17 mouse cellular contexts compared by ENCODE assay signal in the genomic region with DNA sequence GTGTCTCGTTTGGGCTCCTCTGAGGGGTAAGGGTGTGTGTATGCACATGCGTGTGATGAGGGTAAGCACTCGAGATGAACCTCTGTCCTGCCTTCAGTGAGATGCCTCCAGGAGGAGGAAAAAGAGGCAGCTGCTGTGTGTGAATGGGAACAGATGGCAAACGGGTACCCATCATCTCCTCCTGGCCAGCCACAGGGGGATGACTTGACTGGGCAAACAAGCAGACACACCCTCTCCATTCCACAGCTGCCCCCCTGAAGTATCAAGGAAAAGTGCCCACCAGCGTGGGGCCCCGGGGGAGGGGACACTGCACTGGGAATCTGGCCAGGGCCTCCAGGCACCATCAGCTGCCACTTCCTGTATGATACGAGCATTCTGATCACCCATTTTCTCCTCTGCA. TPM values are rescaled to one million over a fixed set of nuclear protein-coding genes. Genes with fewer than 3 reads are reported as not detected.
DNase-seq lines count a peak whose midpoint lies in the region; ATAC-seq lines count a peak whose summit lies in the region.
"Had no signal": no experiment of that assay in that cellular context is flagged by ENCODE, and none has a peak within 500 bp of the region (broad histone marks: within the 10 kb centered on the region; RNA-seq: fewer than 3 reads in every experiment).

No protein-coding gene starts in this region.

- 0 out of 2 replicates have a peak overlapping the region, but pooled peaks have one; percentile 22 for H3K9ac ChIP-seq in heart, embryonic 11.5 days (ENCODE audit: low read depth, low read length)
- no peak overlapping the region for H3K9ac ChIP-seq in lung, embryonic 15.5 days
- H3K9ac ChIP-seq in forebrain, embryonic 15.5 days (replicated peaks) = no peak overlapping the region
- H3K9ac ChIP-seq in hindbrain, embryonic 16.5 days (ENCODE audit: low read depth, low read length) = no peak overlapping the region
- H3K9ac ChIP-seq: limb, embryonic 13.5 days had no signal

- no peaks in the 10 kb centered on the region for H3K27me3 ChIP-seq in heart, embryonic 11.5 days (ENCODE audit: control insufficient read depth, insufficient read depth, low read length)
- no peaks in the 10 kb centered on the region for H3K27me3 ChIP-seq in lung, embryonic 15.5 days
- no peaks in the 10 kb centered on the region for H3K27me3 ChIP-seq in forebrain, embryonic 15.5 days
- H3K27me3 ChIP-seq in hindbrain, embryonic 16.5 days (replicated peaks; ENCODE audit: control insufficient read depth, insufficient read depth, low read length) = no peaks in the 10 kb centered on the region
- H3K27me3 ChIP-seq: limb, embryonic 13.5 days had no signal

- H3K9me3 ChIP-seq in heart, embryonic 11.5 days (replicated peaks; ENCODE audit: control insufficient read depth, low read length) = no peaks in the 10 kb centered on the region
- H3K9me3 ChIP-seq in lung, embryonic 15.5 days = no peaks in the 10 kb centered on the region
- no peaks in the 10 kb centered on the region for H3K9me3 ChIP-seq in forebrain, embryonic 15.5 days
- H3K9me3 ChIP-seq in hindbrain, embryonic 16.5 days (ENCODE audit: control insufficient read depth, low read length) = no peaks in the 10 kb centered on the region
- H3K9me3 ChIP-seq: embryonic facial prominence, embryonic 10.5 days; limb, embryonic 13.5 days had no signal

- no peak overlapping the region; the same call in 1 of the 2 replicates for H3K4me2 ChIP-seq in heart, embryonic 11.5 days
- no peak overlapping the region for H3K4me2 ChIP-seq in lung, embryonic 15.5 days
- no peak overlapping the region for H3K4me2 ChIP-seq in forebrain, embryonic 15.5 days (replicated peaks)
- H3K4me2 ChIP-seq in hindbrain, embryonic 16.5 days (ENCODE audit: low read length) = no peak overlapping the region
- H3K4me2 ChIP-seq: limb, embryonic 13.5 days had no signal

- ATAC-seq in heart, embryonic 11.5 days (replicated peaks; ENCODE audit: insufficient number of reproducible peaks, low FRiP score, low TSS enrichment) = no peak
- ATAC-seq in lung, embryonic 15.5 days (ENCODE audit: borderline replicate concordance, extremely low read depth, low FRiP score, low TSS enrichment) = no peak
- no peak for ATAC-seq in forebrain, embryonic 15.5 days (replicated peaks)
- peak; percentile 24; the same call in 1 of the 2 replicates for ATAC-seq in hindbrain, embryonic 16.5 days
- ATAC-seq: CD4-positive, CD25-positive, alpha-beta regulatory T cell, adult 4 months; intestine, embryonic 16.5 days had no signal

- peak overlapping the region; percentile 71 for H3K27ac ChIP-seq in heart, embryonic 11.5 days (ENCODE audit: low read depth, low read length)
- 0 out of 2 replicates have a peak overlapping the region, but pooled peaks have one; percentile 15 for H3K27ac ChIP-seq in lung, embryonic 15.5 days
- H3K27ac ChIP-seq in forebrain, embryonic 15.5 days (replicated peaks) = peak overlapping the region; percentile 27; the same call in 1 of the 2 replicates
- no peak overlapping the region for H3K27ac ChIP-seq in hindbrain, embryonic 16.5 days (ENCODE audit: low read depth, low read length)
- H3K27ac ChIP-seq: embryonic facial prominence, embryonic 10.5 days; limb, embryonic 13.5 days had no signal

- no peak overlapping the region for H3K4me3 ChIP-seq in heart, embryonic 11.5 days (ENCODE audit: low read depth, low read length)
- H3K4me3 ChIP-seq in lung, embryonic 15.5 days = no peak overlapping the region
- no peak overlapping the region for H3K4me3 ChIP-seq in forebrain, embryonic 15.5 days
- no peak overlapping the region for H3K4me3 ChIP-seq in hindbrain, embryonic 16.5 days (ENCODE audit: low read length)
- H3K4me3 ChIP-seq: embryonic facial prominence, embryonic 10.5 days; limb, embryonic 13.5 days had no signal

- intact Hi-C loops in heart, postnatal 10 days (cut with DNase I) = loop anchor here (5.0 kb wide), 2 partner anchors 179 to 469 kb away; no protein-coding TSS in a partner anchor

- DNase-seq in heart, postnatal 10 days = no peak
- no peak for DNase-seq in lung, postnatal 10 days
- no peak for DNase-seq in left cerebral cortex, adult 8-10 months (ENCODE audit: low spot score in 2 of 2)
- no peak for DNase-seq in gastrocnemius, postnatal 4 days (ENCODE audit: low spot score in 2 of 2)
- DNase-seq: cerebellum, adult 9-11 months; gastrocnemius, postnatal 14 days; lung, postnatal 14 days; right cerebral cortex, adult 18-20 months had no signal

- WGBS in heart, embryonic 11.5 days (ENCODE audit: insufficient replicate concordance) = 50% methylated on average over 7 of the region's 7 CpGs
- 39% methylated on average over 7 of the region's 7 CpGs for WGBS in lung, embryonic 15.5 days
- WGBS in forebrain, embryonic 15.5 days = 20% methylated on average over 7 of the region's 7 CpGs
- 27% methylated on average over 7 of the region's 7 CpGs for WGBS in hindbrain, embryonic 16.5 days

- peaks cover 54% of the 10 kb centered on the region for H3K4me1 ChIP-seq in heart, embryonic 11.5 days (ENCODE audit: control insufficient read depth, insufficient read depth, low read length)
- peaks cover 33% of the 10 kb centered on the region for H3K4me1 ChIP-seq in lung, embryonic 15.5 days
- peaks cover 25% of the 10 kb centered on the region for H3K4me1 ChIP-seq in forebrain, embryonic 15.5 days
- peaks cover 9% of the 10 kb centered on the region; the same call in 1 of the 2 replicates for H3K4me1 ChIP-seq in hindbrain, embryonic 16.5 days (ENCODE audit: control insufficient read depth, insufficient read depth, low read depth, low read length)

- H3K36me3 ChIP-seq in heart, embryonic 11.5 days (ENCODE audit: control insufficient read depth, insufficient read depth, low read length) = peaks cover 3% of the 10 kb centered on the region; the same call in 1 of the 2 replicates
- peaks cover 13% of the 10 kb centered on the region for H3K36me3 ChIP-seq in lung, embryonic 15.5 days
- H3K36me3 ChIP-seq in forebrain, embryonic 15.5 days = 0 out of 2 replicates have a peak, but pooled peaks cover 12% of the 10 kb centered on the region
- H3K36me3 ChIP-seq in hindbrain, embryonic 16.5 days (ENCODE audit: control insufficient read depth, insufficient read depth, low read length) = peaks cover 4% of the 10 kb centered on the region; the same call in 1 of the 2 replicates

RNA-seq across cellular contexts. Expression of a gene that starts 4.2 kb away (rescaled TPM):
- polyA plus RNA-seq in heart, embryonic 11.5 days (2014; fragmentation: Nextera tagmentation; extraction: Ambion mirVana) = 0.55 TPM in 1 of 2 replicates, not detected in the other
- not detected for total RNA-seq in heart, postnatal 10 days (2021)
- not detected in 2 replicates for polyA plus RNA-seq in lung, embryonic 15.5 days (2015; fragmentation: Nextera tagmentation; extraction: Ambion mirVana)
- not detected in 2 replicates for polyA plus RNA-seq in forebrain, embryonic 15.5 days (2015; fragmentation: Nextera tagmentation; extraction: Ambion mirVana)
- not detected in 2 replicates for polyA plus RNA-seq in hindbrain, embryonic 16.5 days (2015; fragmentation: Nextera tagmentation; extraction: Ambion mirVana)
- total RNA-seq in left cerebral cortex, adult 8-10 months (2022) = under 1 TPM in 1 of 4 experiments, not detected in 3; 0.68 TPM
- total RNA-seq in gastrocnemius, postnatal 4 days (2021) = not detected
- total RNA-seq: gastrocnemius, postnatal 14 days; layer of hippocampus, postnatal 36 days had no signal
- polyA plus RNA-seq: CD4-positive, CD25-positive, alpha-beta regulatory T cell, adult 4 months; embryonic facial prominence, embryonic 10.5 days; limb, embryonic 13.5 days had no signal

RNA-seq across cellular contexts. Expression of a gene that starts 25.4 kb away (rescaled TPM):
- polyA plus RNA-seq in heart, embryonic 11.5 days (2014; fragmentation: Nextera tagmentation; extraction: Ambion mirVana) = not detected in 2 replicates
- total RNA-seq in heart, postnatal 10 days (2021) = not detected
- not detected in 2 replicates for polyA plus RNA-seq in lung, embryonic 15.5 days (2015; fragmentation: Nextera tagmentation; extraction: Ambion mirVana)
- polyA plus RNA-seq in forebrain, embryonic 15.5 days (2015; fragmentation: Nextera tagmentation; extraction: Ambion mirVana) = not detected in 2 replicates
- not detected in 2 replicates for polyA plus RNA-seq in hindbrain, embryonic 16.5 days (2015; fragmentation: Nextera tagmentation; extraction: Ambion mirVana)
- not detected for total RNA-seq in left cerebral cortex, adult 8-10 months (2022)
- total RNA-seq in gastrocnemius, postnatal 4 days (2021) = not detected
- total RNA-seq: gastrocnemius, postnatal 14 days; layer of hippocampus, postnatal 36 days had no signal
- polyA plus RNA-seq: CD4-positive, CD25-positive, alpha-beta regulatory T cell, adult 4 months; embryonic facial prominence, embryonic 10.5 days; limb, embryonic 13.5 days had no signal
